Comparison of ENCODE assay signal across 8 mouse cellular contexts in genomic region chr15:64023770-64024719, GRCm38 (mm10). TPM values are rescaled to one million over a fixed set of nuclear protein-coding genes. Genes with fewer than 3 reads are reported as not detected.
DNase-seq lines count a peak whose midpoint lies in the region; ATAC-seq lines count a peak whose summit lies in the region.

No protein-coding gene starts in this region.

- no peaks in the 10 kb centered on the region for H3K9me3 ChIP-seq in heart, embryonic 10.5 days
- H3K9me3 ChIP-seq in midbrain, embryonic 13.5 days = no peaks in the 10 kb centered on the region

- peak overlapping the region; percentile 69 for H3K27ac ChIP-seq in heart, embryonic 10.5 days
- peak overlapping the region; percentile 21; the same call in 1 of the 2 replicates for H3K27ac ChIP-seq in midbrain, embryonic 13.5 days

- H3K9ac ChIP-seq in midbrain, embryonic 13.5 days (replicated peaks) = no peak overlapping the region

- H3K4me2 ChIP-seq in midbrain, embryonic 13.5 days (replicated peaks) = peak overlapping the region; percentile 29

- peak; percentile 73 for ATAC-seq in midbrain, embryonic 13.5 days

- 0 out of 2 replicates have a peak, but pooled peaks cover 4% of the 10 kb centered on the region for H3K36me3 ChIP-seq in heart, embryonic 10.5 days
- H3K36me3 ChIP-seq in midbrain, embryonic 13.5 days = no peaks in the 10 kb centered on the region

- no peaks in the 10 kb centered on the region for H3K27me3 ChIP-seq in heart, embryonic 10.5 days (ENCODE audit: insufficient read depth, poor library complexity, severe bottlenecking)
- no peaks in the 10 kb centered on the region for H3K27me3 ChIP-seq in midbrain, embryonic 13.5 days

- 51% methylated on average over 13 of the region's 13 CpGs for WGBS in heart, embryonic 10.5 days
- WGBS in midbrain, embryonic 13.5 days = 13% methylated on average over 13 of the region's 13 CpGs

- DNase-seq in A20 (ENCODE audit: low read depth, low spot score) = peak; percentile 90
- peak; percentile 94 for DNase-seq in ZHBTc4 (ENCODE audit: low read depth, low spot score)
- no peak for DNase-seq in heart, embryonic 10.5 days (ENCODE audit: low spot score)
- DNase-seq in kidney, postnatal 36 days = peak; percentile 22 to 29
- DNase-seq in ovary, postnatal 14 days (ENCODE audit: low spot score) = no peak
- DNase-seq in right cerebral cortex, postnatal 25 days = no peak
- no peak for DNase-seq in cerebellum, adult 11-12 months

- H3K4me3 ChIP-seq in heart, embryonic 10.5 days = 0 out of 2 replicates have a peak overlapping the region, but pooled peaks have one; percentile 12
- H3K4me3 ChIP-seq in midbrain, embryonic 13.5 days (replicated peaks) = peak overlapping the region; percentile 11

- H3K4me1 ChIP-seq in heart, embryonic 10.5 days = peaks cover 38% of the 10 kb centered on the region
- H3K4me1 ChIP-seq in midbrain, embryonic 13.5 days (replicated peaks) = peaks cover 25% of the 10 kb centered on the region

RNA-seq across cellular contexts. Expression of gene Fam49b, which starts 36.2 kb away (rescaled TPM):
- 60.7 and 64.9 TPM in 2 replicates for polyA plus RNA-seq in heart, embryonic 10.5 days (2016; fragmentation: Nextera tagmentation; extraction: Ambion mirVana)
- 95.3 and 106 TPM in 2 replicates for polyA plus RNA-seq in midbrain, embryonic 13.5 days (2015; fragmentation: Nextera tagmentation; extraction: Ambion mirVana)

Comparison
In these comparisons a context has a peak if more than half of its experiments do, and no peak if none do; other contexts are left out.
1. DNase-seq: peak in A20 (single experiment), ZHBTc4 (single experiment) and kidney, postnatal 36 days (2 of 2); none in heart, embryonic 10.5 days (single experiment), ovary, postnatal 14 days (single experiment), right cerebral cortex, postnatal 25 days (single experiment) and cerebellum, adult 11-12 months (single experiment).